Mouse (Mus musculus) midbrain, embryonic 11.5 days (tissue): ENCODE results near the gene Akap13. TPM values are rescaled to one million over a fixed set of nuclear protein-coding genes. Genes with fewer than 3 reads are reported as not detected.

Experiments used
- ATAC-seq: fragments of 200-750 bp; cut with Nextera tagmentation; 2 replicates; pipeline ENCODE4 v1.8.0; 2017; ENCODE audit warnings: moderate TSS enrichment, moderate library complexity; ENCODE audit not compliant: low FRiP score
- DNase-seq: peaks from one replicate; pipeline ENCODE4 v3.0.0; 2015; ENCODE audit warnings: low spot score; ENCODE audit errors: missing footprints
- H3K27ac ChIP-seq: fragments of 300-500 bp; sonication (generic); 2 replicates; pipeline ENCODE4 v1.5.1; 2014; ENCODE audit warnings: low read depth, low read length
- H3K27me3 ChIP-seq: fragments of 300-500 bp; sonication (generic); 2 replicates; pipeline ENCODE4 v1.6.1; 2014; ENCODE audit warnings: mild to moderate bottlenecking, low read length, moderate library complexity, mixed read lengths; ENCODE audit not compliant: control insufficient read depth, insufficient read depth
- H3K36me3 ChIP-seq: fragments of 300-500 bp; sonication (generic); 2 replicates; pipeline ENCODE4 v1.6.1; 2014; ENCODE audit warnings: mild to moderate bottlenecking, low read length, moderate library complexity, mixed read lengths; ENCODE audit not compliant: control insufficient read depth, insufficient read depth
- H3K4me1 ChIP-seq: fragments of 300-500 bp; sonication (generic); 2 replicates; pipeline ENCODE4 v1.6.1; 2014; ENCODE audit warnings: low read length; ENCODE audit not compliant: control insufficient read depth, insufficient read depth
- H3K4me2 ChIP-seq: fragments of 300-500 bp; sonication (generic); 2 replicates; pipeline ENCODE4 v1.6.1; 2014; ENCODE audit warnings: mild to moderate bottlenecking, moderate library complexity
- H3K4me3 ChIP-seq: fragments of 300-500 bp; sonication (generic); 2 replicates; pipeline ENCODE4 v1.5.1; 2014; ENCODE audit warnings: low read depth, low read length
- H3K9ac ChIP-seq: fragments of 300-500 bp; sonication (generic); 2 replicates; pipeline ENCODE4 v1.6.1; 2014; ENCODE audit warnings: low read length
- H3K9me3 ChIP-seq: fragments of 300-500 bp; sonication (generic); 2 replicates; pipeline ENCODE4 v1.6.1; 2016; ENCODE audit warnings: low read length; ENCODE audit not compliant: control insufficient read depth
- WGBS: fragments of 180-500 bp; shearing (Covaris S2); extraction: QIAGEN DNeasy Blood & Tissue Kit; methylation state at CpG from one replicate; pipeline ENCODE4 v1.1.7; 2014; 5-methylcytosine and 5-hydroxymethylcytosine counted together
- polyA plus RNA-seq: library from polyadenylated mRNA; unstranded; fragments of >200 nt; fragmentation: Nextera tagmentation; extraction: Ambion mirVana; gene quantifications from 2 replicates; pipeline ENCODE4 v1.2.1, GENCODE M21; 2014

Gene Akap13
- polyA plus RNA-seq, 1 experiment from 2014 or later = 24.3 TPM

- 89% methylated on average over 7 of the region's 7 CpGs for WGBS
- H3K9ac ChIP-seq = no peak overlapping the region
Measured at GRCm38 (mm10) chr7:75472316-75473195, 17.2 kb downstream of the Akap13 start.

GRCm38 (mm10) chr7:75473294-75473693 is 18.0 kb downstream of the Akap13 start:
- H3K27ac ChIP-seq = no peak overlapping the region
- no peak overlapping the region for H3K9ac ChIP-seq
- no peak overlapping the region for H3K4me2 ChIP-seq
- H3K4me3 ChIP-seq = no peak overlapping the region
- no peaks in the 10 kb centered on the region for H3K27me3 ChIP-seq
- 75% methylated on average over 1 of the region's 1 CpGs for WGBS
- H3K36me3 ChIP-seq = no peaks in the 10 kb centered on the region
- DNase-seq = peak; percentile 59
- H3K9me3 ChIP-seq = no peaks in the 10 kb centered on the region
- peaks cover 12% of the 10 kb centered on the region for H3K4me1 ChIP-seq
- no peak for ATAC-seq

More at GRCm38 (mm10) chr7:75472316-75473195, 17.2 kb downstream of the Akap13 start:
- Histone ChIP-seq H3K4me2 (no peak overlapping the region), H3K4me3 (no peak overlapping the region), H3K36me3 (no peaks in the 10 kb centered on the region), H3K9me3 (no peaks in the 10 kb centered on the region), H3K4me1 (peaks cover 15% of the 10 kb centered on the region), H3K27ac (no peak overlapping the region), H3K27me3 (no peaks in the 10 kb centered on the region)
- DNase-seq (peak; percentile 75), ATAC-seq (no peak)

- Histone ChIP-seq H3K9ac (no peak overlapping the region), H3K4me3 (no peak overlapping the region), H3K4me2 (no peak overlapping the region), H3K9me3 (no peaks in the 10 kb centered on the region), H3K27ac (no peak overlapping the region), H3K4me1 (peaks cover 12% of the 10 kb centered on the region), H3K36me3 (no peaks in the 10 kb centered on the region), H3K27me3 (no peaks in the 10 kb centered on the region)
- ATAC-seq (no peak), DNase-seq (no peak)
- WGBS = 85% methylated on average over 1 of the region's 1 CpGs
Measured at GRCm38 (mm10) chr7:75474064-75474463, 18.7 kb downstream of the Akap13 start.

- no peaks in the 10 kb centered on the region for H3K9me3 ChIP-seq
- no peaks in the 10 kb centered on the region for H3K27me3 ChIP-seq
- H3K9ac ChIP-seq = no peak overlapping the region
- no peak overlapping the region for H3K27ac ChIP-seq
- no peak for ATAC-seq
- peaks cover 10% of the 10 kb centered on the region for H3K4me1 ChIP-seq
- no peak overlapping the region for H3K4me3 ChIP-seq
- no peak overlapping the region for H3K4me2 ChIP-seq
- no peaks in the 10 kb centered on the region for H3K36me3 ChIP-seq
- no peak for DNase-seq
Measured at GRCm38 (mm10) chr7:75474564-75475150, 19.3 kb downstream of the Akap13 start.

GRCm38 (mm10) chr7:75478060-75478459 is 22.7 kb downstream of the Akap13 start:
- Histone ChIP-seq H3K4me3 (no peak overlapping the region), H3K9me3 (no peaks in the 10 kb centered on the region), H3K4me1 (peaks cover 2% of the 10 kb centered on the region; the same call in 1 of the 2 replicates), H3K4me2 (no peak overlapping the region), H3K36me3 (no peaks in the 10 kb centered on the region), H3K9ac (no peak overlapping the region), H3K27ac (no peak overlapping the region), H3K27me3 (no peaks in the 10 kb centered on the region)
- ATAC-seq (no peak), DNase-seq (no peak)
- 97% methylated on average over 2 of the region's 2 CpGs for WGBS

- H3K36me3 ChIP-seq = no peaks in the 10 kb centered on the region
Measured at GRCm38 (mm10) chr7:75480721-75481426, 25.5 kb downstream of the Akap13 start.

GRCm38 (mm10) chr7:75486031-75486430 is 30.7 kb downstream of the Akap13 start:
- Histone ChIP-seq H3K27ac (no peak overlapping the region), H3K9me3 (no peaks in the 10 kb centered on the region), H3K4me1 (no peaks in the 10 kb centered on the region), H3K4me2 (no peak overlapping the region), H3K36me3 (no peaks in the 10 kb centered on the region), H3K9ac (no peak overlapping the region), H3K4me3 (no peak overlapping the region), H3K27me3 (no peaks in the 10 kb centered on the region)
- DNase-seq (peak; percentile 54), ATAC-seq (no peak)
- 87% methylated on average over 2 of the region's 2 CpGs for WGBS

More at GRCm38 (mm10) chr7:75480721-75481426, 25.5 kb downstream of the Akap13 start:
- DNase-seq = peak; percentile 44
- no peaks in the 10 kb centered on the region for H3K9me3 ChIP-seq
- no peak overlapping the region for H3K4me3 ChIP-seq
- no peaks in the 10 kb centered on the region for H3K4me1 ChIP-seq
- no peak for ATAC-seq
- H3K9ac ChIP-seq = no peak overlapping the region
- no peak overlapping the region for H3K27ac ChIP-seq
- H3K4me2 ChIP-seq = no peak overlapping the region
- no peaks in the 10 kb centered on the region for H3K27me3 ChIP-seq
- 90% methylated on average over 6 of the region's 6 CpGs for WGBS

GRCm38 (mm10) chr7:75495941-75496441 is 40.7 kb downstream of the Akap13 start:
- no peaks in the 10 kb centered on the region for H3K27me3 ChIP-seq
- ATAC-seq = no peak

More at GRCm38 (mm10) chr7:75495941-75496441, 40.7 kb downstream of the Akap13 start:
- no peak overlapping the region for H3K27ac ChIP-seq
- H3K9me3 ChIP-seq = no peaks in the 10 kb centered on the region
- no peaks in the 10 kb centered on the region for H3K4me1 ChIP-seq
- no peaks in the 10 kb centered on the region for H3K36me3 ChIP-seq
- H3K9ac ChIP-seq = no peak overlapping the region
- H3K4me2 ChIP-seq = no peak overlapping the region
- 91% methylated on average over 3 of the region's 3 CpGs for WGBS
- no peak overlapping the region for H3K4me3 ChIP-seq
- no peak for DNase-seq
